Comparison of ENCODE assay signal across 29 mouse cellular contexts in the genomic region with DNA sequence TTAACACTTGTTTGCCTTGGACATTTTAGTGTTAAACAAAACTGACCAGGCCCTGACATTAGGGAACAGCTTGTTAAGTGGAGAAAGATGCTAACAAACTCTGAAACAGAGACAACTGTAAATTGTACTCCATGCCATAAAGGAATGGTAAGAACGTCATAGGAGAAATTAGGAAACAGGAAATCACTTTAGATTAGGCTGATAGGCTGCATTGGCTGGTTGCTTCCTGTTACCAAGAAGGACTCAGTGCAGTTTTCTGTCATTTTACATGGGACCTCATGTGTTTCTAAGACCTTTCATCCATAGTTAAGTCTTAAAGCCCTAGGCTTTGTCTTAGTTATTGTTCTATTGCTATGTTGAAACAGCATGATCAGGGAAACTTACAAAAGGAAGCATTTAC. TPM values are rescaled to one million over a fixed set of nuclear protein-coding genes. Genes with fewer than 3 reads are reported as not detected.
DNase-seq lines count a peak whose midpoint lies in the region; ATAC-seq and TF ChIP-seq lines count a peak whose summit lies in the region.
"Had no signal": no experiment of that assay in that cellular context is flagged by ENCODE, and none has a peak within 500 bp of the region (broad histone marks: within the 10 kb centered on the region; RNA-seq: fewer than 3 reads in every experiment).

No protein-coding gene starts in this region.

- no peaks in the 10 kb centered on the region for H3K9me3 ChIP-seq in kidney, postnatal 0 days (replicated peaks; ENCODE audit: low read length)
- H3K9me3 ChIP-seq in MEL (replicated peaks; ENCODE audit: insufficient read depth, low read length) = no peaks in the 10 kb centered on the region
- no peaks in the 10 kb centered on the region for H3K9me3 ChIP-seq in liver, postnatal 0 days (ENCODE audit: low read length)
- H3K9me3 ChIP-seq: embryonic facial prominence, embryonic 13.5 days; forebrain, embryonic 12.5 days; forebrain, embryonic 15.5 days; G1E; hindbrain, embryonic 10.5 days; hindbrain, embryonic 13.5 days had no signal

- no peaks in the 10 kb centered on the region for H3K4me1 ChIP-seq in kidney, postnatal 0 days (replicated peaks; ENCODE audit: insufficient read depth, low read length)
- H3K4me1 ChIP-seq in MEL (ENCODE audit: control insufficient read depth in 1 of 2, insufficient read depth in 2 of 2, low read length in 2 of 2) = peaks cover 5 to 7% of the 10 kb centered on the region in 2 experiments; a peak in 2 of 4 replicates
- peaks cover 3% of the 10 kb centered on the region; the same call in 1 of the 2 replicates for H3K4me1 ChIP-seq in liver, postnatal 0 days (ENCODE audit: insufficient read depth)
- H3K4me1 ChIP-seq: embryonic facial prominence, embryonic 13.5 days; forebrain, embryonic 12.5 days; forebrain, embryonic 15.5 days; hindbrain, embryonic 10.5 days; hindbrain, embryonic 13.5 days had no signal

- H3K27ac ChIP-seq in kidney, postnatal 0 days = no peak overlapping the region
- H3K27ac ChIP-seq in MEL (ENCODE audit: control insufficient read depth, low read depth, low read length) = no peak overlapping the region
- H3K27ac ChIP-seq in liver, postnatal 0 days (ENCODE audit: low read depth) = no peak overlapping the region
- H3K27ac ChIP-seq: embryonic facial prominence, embryonic 13.5 days; forebrain, embryonic 12.5 days; forebrain, embryonic 15.5 days; hindbrain, embryonic 10.5 days; hindbrain, embryonic 13.5 days had no signal

- 48% methylated on average over 1 of the region's 1 CpGs for WGBS in kidney, postnatal 0 days
- 43% methylated on average over 1 of the region's 1 CpGs for WGBS in liver, postnatal 0 days (ENCODE audit: insufficient replicate concordance)

- no peak overlapping the region for H3K4me3 ChIP-seq in kidney, postnatal 0 days (replicated peaks; ENCODE audit: low read depth, low read length)
- H3K4me3 ChIP-seq in MEL (ENCODE audit: control insufficient read depth in 1 of 2, insufficient read depth in 1 of 2, low read depth in 2 of 2, low read length in 2 of 2) = no peak overlapping the region
- H3K4me3 ChIP-seq in liver, postnatal 0 days (ENCODE audit: low read depth, low read length) = no peak overlapping the region
- H3K4me3 ChIP-seq: embryonic facial prominence, embryonic 13.5 days; erythroblast, embryonic 14.5 days; forebrain, embryonic 12.5 days; forebrain, embryonic 15.5 days; hindbrain, embryonic 10.5 days; hindbrain, embryonic 13.5 days had no signal

- no peak for TF ChIP-seq RAD21 in MEL (IDR thresholded peaks at IDR 0.05; ENCODE audit: low read depth, low read length)

- intact Hi-C loops in heart, postnatal 25 days (cut with DNase I) = no loop called here

- TF ChIP-seq CTCF in kidney, postnatal 0 days (IDR thresholded peaks at IDR 0.05; ENCODE audit: low read depth) = no peak
- TF ChIP-seq CTCF in MEL (IDR thresholded peaks at IDR 0.05 in 2 of 3, conservative IDR thresholded peaks at IDR 0.05 in 1 of 3; ENCODE audit: control insufficient read depth in 1 of 3, insufficient read depth in 1 of 3, low read depth in 2 of 3, low read length in 3 of 3, poor library complexity in 1 of 3, severe bottlenecking in 1 of 3) = no peak
- TF ChIP-seq CTCF in liver, postnatal 0 days (IDR thresholded peaks at IDR 0.05; ENCODE audit: low read depth) = no peak

- no peak overlapping the region for H3K4me2 ChIP-seq in kidney, postnatal 0 days (ENCODE audit: low read length)
- H3K4me2 ChIP-seq in liver, postnatal 0 days (ENCODE audit: low read depth, low read length) = no peak overlapping the region
- H3K4me2 ChIP-seq: embryonic facial prominence, embryonic 13.5 days; forebrain, embryonic 12.5 days; forebrain, embryonic 15.5 days; heart, embryonic 11.5 days; hindbrain, embryonic 13.5 days had no signal

- H3K79me2 ChIP-seq in MEL (ENCODE audit: control insufficient read depth, insufficient read depth, low read length, poor library complexity) = peaks cover 10% of the 10 kb centered on the region

- no peak overlapping the region for H3K9ac ChIP-seq in kidney, postnatal 0 days (ENCODE audit: low read depth, low read length)
- no peak overlapping the region for H3K9ac ChIP-seq in MEL (ENCODE audit: control insufficient read depth, low read depth, low read length, poor library complexity, severe bottlenecking)
- no peak overlapping the region for H3K9ac ChIP-seq in liver, postnatal 0 days (replicated peaks)
- H3K9ac ChIP-seq: embryonic facial prominence, embryonic 13.5 days; forebrain, embryonic 12.5 days; forebrain, embryonic 15.5 days; hindbrain, embryonic 13.5 days had no signal

- TF ChIP-seq POLR2A in MEL (IDR thresholded peaks at IDR 0.05; ENCODE audit: control insufficient read depth in 1 of 2, insufficient read depth in 1 of 2, low read depth in 1 of 2, low read length in 2 of 2, poor library complexity in 1 of 2) = no peak

- TF ChIP-seq EP300 in MEL (IDR thresholded peaks at IDR 0.05; ENCODE audit: low read depth in 1 of 2, low read length in 2 of 2) = no peak; a peak in 1 of 4 replicates
- TF ChIP-seq EP300 in liver, postnatal 0 days (IDR thresholded peaks at IDR 0.05; ENCODE audit: low read depth) = no peak

- ATAC-seq in kidney, postnatal 0 days (replicated peaks; ENCODE audit: low FRiP score, low read depth) = no peak
- ATAC-seq in granulocyte monocyte progenitor cell, adult 5-6 weeks (replicated peaks; ENCODE audit: poor library complexity, severe bottlenecking) = peak; percentile 78
- peak; percentile 57; the same call in 1 of the 2 replicates for ATAC-seq in megakaryocyte progenitor cell, adult 5-6 weeks (replicated peaks; ENCODE audit: poor library complexity)
- no peak for ATAC-seq in liver, postnatal 0 days
- ATAC-seq: forebrain, embryonic 15.5 days; hindbrain, embryonic 16.5 days; intestine, embryonic 16.5 days had no signal

- H3K27me3 ChIP-seq in kidney, postnatal 0 days (ENCODE audit: insufficient read depth, low read length) = no peaks in the 10 kb centered on the region
- H3K27me3 ChIP-seq in MEL (ENCODE audit: control insufficient read depth in 1 of 2, insufficient read depth in 2 of 2, low read length in 2 of 2) = no peaks in the 10 kb centered on the region
- H3K27me3 ChIP-seq in liver, postnatal 0 days (ENCODE audit: insufficient read depth, low read length) = no peaks in the 10 kb centered on the region
- H3K27me3 ChIP-seq: CH12.LX; embryonic facial prominence, embryonic 13.5 days; forebrain, embryonic 12.5 days; forebrain, embryonic 15.5 days; hindbrain, embryonic 13.5 days had no signal

- peak; percentile 21 for DNase-seq in kidney, postnatal 0 days (ENCODE audit: low spot score)
- DNase-seq in kidney, postnatal 4 days = no peak
- DNase-seq in MEL (ENCODE audit: low read depth, low spot score) = peak; percentile 51
- DNase-seq in heart, postnatal 25 days (ENCODE audit: low spot score) = no peak
- DNase-seq in adrenal gland, postnatal 14 days = no peak
- DNase-seq in liver, postnatal 0 days = no peak
- DNase-seq: adrenal gland, postnatal 25 days; cerebellum, adult 11-12 months; cerebellum, adult 8-10 months; cerebellum, postnatal 10 days; cerebellum, postnatal 36 days; gastrocnemius, postnatal 10 days; gastrocnemius, postnatal 36 days; heart, adult 11 months; heart, postnatal 36 days; kidney, adult 18-20 months had no signal

- no peaks in the 10 kb centered on the region for H3K36me3 ChIP-seq in kidney, postnatal 0 days (ENCODE audit: insufficient read depth, low read length)
- H3K36me3 ChIP-seq in MEL (ENCODE audit: control insufficient read depth in 1 of 2, insufficient read depth in 2 of 2, low read length in 2 of 2) = peaks cover 3 to 13% of the 10 kb centered on the region in 2 experiments; a peak in 3 of 4 replicates
- H3K36me3 ChIP-seq in liver, postnatal 0 days (replicated peaks; ENCODE audit: insufficient read depth, low read length) = no peaks in the 10 kb centered on the region
- H3K36me3 ChIP-seq: embryonic facial prominence, embryonic 13.5 days; forebrain, embryonic 12.5 days; forebrain, embryonic 15.5 days; hindbrain, embryonic 13.5 days had no signal

RNA-seq across cellular contexts. Expression of a gene that starts 19.4 kb away (rescaled TPM):
- 59.0 and 59.2 TPM in 2 replicates for polyA plus RNA-seq in kidney, postnatal 0 days (2015; fragmentation: Nextera tagmentation; extraction: Ambion mirVana)
- total RNA-seq in MEL (2012; rRNA removed) = 43.2 and 52.2 TPM in 2 replicates
- 10 to 100 TPM; 66.1 to 71.8 TPM for polyA plus RNA-seq in MEL (2012; ENCODE audit: insufficient read depth in 1 of 2, insufficient read length in 2 of 2, low read depth in 1 of 2, low replicate concordance in 2 of 2, missing spikeins in 1 of 2)
- 41.1 and 65.6 TPM in 2 replicates for total RNA-seq in granulocyte monocyte progenitor cell, adult 5-6 weeks (2014; fragmentation: Nextera tagmentation)
- total RNA-seq in granulocyte monocyte progenitor cell, adult 5-6 weeks (2017) = 55.3 and 71.5 TPM in 2 replicates
- total RNA-seq in megakaryocyte progenitor cell, adult 5-6 weeks (2015) = 71.4 and 76.5 TPM in 2 replicates
- total RNA-seq in megakaryocyte progenitor cell, adult 5-6 weeks (2017) = 70.7 and 81.6 TPM in 2 replicates
- 10 to 100 TPM; 22.8 to 23.3 TPM for total RNA-seq in heart, postnatal 25 days (2021)
- total RNA-seq in adrenal gland, postnatal 14 days (2021) = 33.5 and 34.2 TPM in 2 replicates
- 28.6 and 29.7 TPM in 2 replicates for polyA plus RNA-seq in liver, postnatal 0 days (2015; fragmentation: Nextera tagmentation; extraction: Ambion mirVana)

RNA-seq across cellular contexts. Expression of a gene that starts 19.4 kb away (rescaled TPM):
- 25.3 and 29.8 TPM in 2 replicates for polyA plus RNA-seq in kidney, postnatal 0 days (2015; fragmentation: Nextera tagmentation; extraction: Ambion mirVana)
- total RNA-seq in MEL (2012; rRNA removed) = 48.3 and 53.1 TPM in 2 replicates
- 100 to 1,000 TPM; 122 to 224 TPM for polyA plus RNA-seq in MEL (2012; ENCODE audit: insufficient read depth in 1 of 2, insufficient read length in 2 of 2, low read depth in 1 of 2, low replicate concordance in 2 of 2, missing spikeins in 1 of 2)
- 30.8 and 38.8 TPM in 2 replicates for total RNA-seq in granulocyte monocyte progenitor cell, adult 5-6 weeks (2014; fragmentation: Nextera tagmentation)
- total RNA-seq in granulocyte monocyte progenitor cell, adult 5-6 weeks (2017) = 22.4 and 22.5 TPM in 2 replicates
- 31.2 and 35.2 TPM in 2 replicates for total RNA-seq in megakaryocyte progenitor cell, adult 5-6 weeks (2015)
- 19.8 and 27.7 TPM in 2 replicates for total RNA-seq in megakaryocyte progenitor cell, adult 5-6 weeks (2017)
- 10 to 100 TPM; 23.1 to 25.2 TPM for total RNA-seq in heart, postnatal 25 days (2021)
- total RNA-seq in adrenal gland, postnatal 14 days (2021) = 26.4 and 33.4 TPM in 2 replicates
- polyA plus RNA-seq in liver, postnatal 0 days (2015; fragmentation: Nextera tagmentation; extraction: Ambion mirVana) = 10.4 and 11.6 TPM in 2 replicates

RNA-seq across cellular contexts. Expression of a gene that starts 38.5 kb away (rescaled TPM):
- polyA plus RNA-seq in kidney, postnatal 0 days (2015; fragmentation: Nextera tagmentation; extraction: Ambion mirVana) = 8.2 and 9.5 TPM in 2 replicates
- total RNA-seq in MEL (2012; rRNA removed) = 2.4 and 2.7 TPM in 2 replicates
- polyA plus RNA-seq in MEL (2012; ENCODE audit: insufficient read depth in 1 of 2, insufficient read length in 2 of 2, low read depth in 1 of 2, low replicate concordance in 2 of 2, missing spikeins in 1 of 2) = 1 to 10 TPM in 1 of 2 experiments, not detected in 1; 6.5 TPM
- total RNA-seq in granulocyte monocyte progenitor cell, adult 5-6 weeks (2014; fragmentation: Nextera tagmentation) = not detected in 2 replicates
- total RNA-seq in granulocyte monocyte progenitor cell, adult 5-6 weeks (2017) = 0.31 TPM in 1 of 2 replicates, not detected in the other
- 0.59 TPM in 1 of 2 replicates, not detected in the other for total RNA-seq in megakaryocyte progenitor cell, adult 5-6 weeks (2015)
- not detected in 2 replicates for total RNA-seq in megakaryocyte progenitor cell, adult 5-6 weeks (2017)
- 1 to 10 TPM; 2.3 to 3.2 TPM for total RNA-seq in heart, postnatal 25 days (2021)
- 3.6 and 4.1 TPM in 2 replicates for total RNA-seq in adrenal gland, postnatal 14 days (2021)
- polyA plus RNA-seq in liver, postnatal 0 days (2015; fragmentation: Nextera tagmentation; extraction: Ambion mirVana) = 0.29 and 0.38 TPM in 2 replicates

RNA-seq across cellular contexts. Expression of a gene that starts 50.6 kb away (rescaled TPM):
- polyA plus RNA-seq in kidney, postnatal 0 days (2015; fragmentation: Nextera tagmentation; extraction: Ambion mirVana) = 38.7 and 39.1 TPM in 2 replicates
- 5.9 and 6.0 TPM in 2 replicates for total RNA-seq in MEL (2012; rRNA removed)
- polyA plus RNA-seq in MEL (2012; ENCODE audit: insufficient read depth in 1 of 2, insufficient read length in 2 of 2, low read depth in 1 of 2, low replicate concordance in 2 of 2, missing spikeins in 1 of 2) = 10 to 100 TPM in 1 of 2 experiments, not detected in 1; 26.8 TPM
- total RNA-seq in granulocyte monocyte progenitor cell, adult 5-6 weeks (2014; fragmentation: Nextera tagmentation) = 8.1 and 14.4 TPM in 2 replicates
- total RNA-seq in granulocyte monocyte progenitor cell, adult 5-6 weeks (2017) = 3.3 and 8.2 TPM in 2 replicates
- total RNA-seq in megakaryocyte progenitor cell, adult 5-6 weeks (2015) = 4.0 and 8.1 TPM in 2 replicates
- 2.6 and 6.7 TPM in 2 replicates for total RNA-seq in megakaryocyte progenitor cell, adult 5-6 weeks (2017)
- total RNA-seq in heart, postnatal 25 days (2021) = 10 to 100 TPM; 14.0 to 17.5 TPM
- 21.3 and 31.9 TPM in 2 replicates for total RNA-seq in adrenal gland, postnatal 14 days (2021)
- polyA plus RNA-seq in liver, postnatal 0 days (2015; fragmentation: Nextera tagmentation; extraction: Ambion mirVana) = 4.6 and 5.2 TPM in 2 replicates

Comparison
In these comparisons a context has a peak if more than half of its experiments do, and no peak if none do; other contexts are left out.
1. DNase-seq: peak in kidney, postnatal 0 days (single experiment) and MEL (single experiment); none in kidney, postnatal 4 days (0 of 2), heart, postnatal 25 days (single experiment), adrenal gland, postnatal 14 days (single experiment) and liver, postnatal 0 days (single experiment).
2. ATAC-seq: peak in granulocyte monocyte progenitor cell, adult 5-6 weeks (single experiment) and megakaryocyte progenitor cell, adult 5-6 weeks (single experiment); none in kidney, postnatal 0 days (single experiment) and liver, postnatal 0 days (single experiment).